In the genomic region with DNA sequence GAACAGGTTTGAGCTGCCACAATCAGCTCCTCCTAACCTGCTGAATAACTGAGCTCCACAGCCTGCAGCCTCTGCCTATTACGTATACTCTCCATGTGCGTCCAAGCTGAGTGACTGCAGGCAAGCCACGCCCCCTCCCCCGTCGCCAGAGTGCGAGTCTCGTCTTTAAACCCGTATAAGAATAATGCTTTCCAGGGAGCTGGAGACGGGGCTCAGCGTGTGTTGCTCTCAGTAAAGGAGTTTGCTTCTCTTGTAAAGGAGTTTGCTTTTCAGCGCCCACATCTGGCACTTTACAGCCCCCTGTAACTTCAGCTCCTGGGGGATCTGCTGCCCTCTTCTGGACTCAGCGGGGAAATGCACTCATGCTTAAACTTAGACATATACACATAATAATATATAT, we compare ENCODE assay signal across 8 mouse cellular contexts. TPM values are rescaled to one million over a fixed set of nuclear protein-coding genes. Genes with fewer than 3 reads are reported as not detected.
A peak's percentile ranks its signal among the peaks of the same experiment; 100 is the strongest.
DNase-seq lines count a peak whose midpoint lies in the region; ATAC-seq and TF ChIP-seq lines count a peak whose summit lies in the region.

No protein-coding gene starts in this region.

- no peak overlapping the region for H3K9ac ChIP-seq in lung, embryonic 16.5 days (ENCODE audit: low read length)
- no peak overlapping the region for H3K9ac ChIP-seq in intestine, postnatal 0 days (ENCODE audit: low read depth, low read length)
- H3K9ac ChIP-seq in midbrain, embryonic 12.5 days (replicated peaks): no peak overlapping the region

- peak overlapping the region; percentile 41 for H3K4me2 ChIP-seq in lung, embryonic 16.5 days (ENCODE audit: low read depth, low read length)
- peak overlapping the region; percentile 47 for H3K4me2 ChIP-seq in intestine, postnatal 0 days (replicated peaks; ENCODE audit: low read depth)
- peak overlapping the region; percentile 27 for H3K4me2 ChIP-seq in midbrain, embryonic 12.5 days (replicated peaks)

- peak; percentile 71 for TF ChIP-seq CTCF in intestine, postnatal 0 days (IDR thresholded peaks at IDR 0.05; ENCODE audit: low read depth)

- no peaks in the 10 kb centered on the region for H3K9me3 ChIP-seq in lung, embryonic 16.5 days (ENCODE audit: control insufficient read depth, low read length)
- no peaks in the 10 kb centered on the region for H3K9me3 ChIP-seq in intestine, postnatal 0 days (ENCODE audit: control insufficient read depth)
- no peaks in the 10 kb centered on the region for H3K9me3 ChIP-seq in midbrain, embryonic 12.5 days

- WGBS in lung, embryonic 16.5 days: 7% methylated on average over 12 of the region's 12 CpGs
- WGBS in intestine, postnatal 0 days: 13% methylated on average over 12 of the region's 12 CpGs
- WGBS in midbrain, embryonic 12.5 days: 3% methylated on average over 12 of the region's 12 CpGs

- H3K4me3 ChIP-seq in lung, embryonic 16.5 days (ENCODE audit: low read length): peak overlapping the region; percentile 27
- H3K4me3 ChIP-seq in intestine, postnatal 0 days (ENCODE audit: low read depth, low read length): peak overlapping the region; percentile 17; the same call in 1 of the 2 replicates
- peak overlapping the region; percentile 14 for H3K4me3 ChIP-seq in midbrain, embryonic 12.5 days

- ATAC-seq in lung, embryonic 16.5 days (ENCODE audit: low read depth): no peak
- ATAC-seq in intestine, postnatal 0 days: peak; percentile 44; the same call in 1 of the 2 replicates
- ATAC-seq in midbrain, embryonic 12.5 days (ENCODE audit: low FRiP score, low read depth): no peak

- intact Hi-C loops in left cerebral cortex, postnatal 10 days (cut with DNase I): no loop called here

- no peak for DNase-seq in lung, postnatal 14 days
- DNase-seq in embryo, embryonic 9.5 days (ENCODE audit: extremely low spot score): peak; percentile 65
- DNase-seq in spleen, postnatal 14 days (ENCODE audit: low spot score in 2 of 2): no peak
- no peak for DNase-seq in left cerebral cortex, postnatal 10 days (ENCODE audit: extremely low spot score in 1 of 2, low spot score in 2 of 2)
- no peak for DNase-seq in spleen, adult 18-20 months

- no peaks in the 10 kb centered on the region for H3K27me3 ChIP-seq in lung, embryonic 16.5 days (ENCODE audit: control insufficient read depth, insufficient read depth, low read depth, low read length)
- H3K27me3 ChIP-seq in intestine, postnatal 0 days (replicated peaks; ENCODE audit: control insufficient read depth, insufficient read depth, low read length): no peaks in the 10 kb centered on the region
- H3K27me3 ChIP-seq in midbrain, embryonic 12.5 days: no peaks in the 10 kb centered on the region

- H3K27ac ChIP-seq in lung, embryonic 16.5 days (ENCODE audit: low read length): no peak overlapping the region
- H3K27ac ChIP-seq in intestine, postnatal 0 days (ENCODE audit: low read depth, low read length): no peak overlapping the region
- H3K27ac ChIP-seq in midbrain, embryonic 12.5 days (replicated peaks): no peak overlapping the region

- no peaks in the 10 kb centered on the region for H3K36me3 ChIP-seq in lung, embryonic 16.5 days (ENCODE audit: control insufficient read depth, insufficient read depth, low read length)
- H3K36me3 ChIP-seq in intestine, postnatal 0 days (ENCODE audit: control insufficient read depth, insufficient read depth): no peaks in the 10 kb centered on the region
- H3K36me3 ChIP-seq in midbrain, embryonic 12.5 days: no peaks in the 10 kb centered on the region

- H3K4me1 ChIP-seq in lung, embryonic 16.5 days (replicated peaks; ENCODE audit: control insufficient read depth, insufficient read depth, low read length): 0 out of 2 replicates have a peak, but pooled peaks cover 2% of the 10 kb centered on the region
- no peaks in the 10 kb centered on the region for H3K4me1 ChIP-seq in intestine, postnatal 0 days (replicated peaks; ENCODE audit: control insufficient read depth, insufficient read depth, low read length)
- no peaks in the 10 kb centered on the region for H3K4me1 ChIP-seq in midbrain, embryonic 12.5 days

RNA-seq across cellular contexts. Expression of a gene that starts 7.2 kb away (rescaled TPM):
- polyA plus RNA-seq in lung, embryonic 16.5 days (2015; fragmentation: Nextera tagmentation; extraction: Ambion mirVana): 2.0 and 2.3 TPM in 2 replicates
- polyA plus RNA-seq in intestine, postnatal 0 days (2015; fragmentation: Nextera tagmentation; extraction: Ambion mirVana): 0.69 and 1.1 TPM in 2 replicates
- 2.5 and 3.1 TPM in 2 replicates for polyA plus RNA-seq in midbrain, embryonic 12.5 days (2016; fragmentation: Nextera tagmentation; extraction: Ambion mirVana)
- total RNA-seq in left cerebral cortex, postnatal 10 days (2021): 1 to 10 TPM; 2.9 to 5.5 TPM

RNA-seq across cellular contexts. Expression of a gene that starts 23.3 kb away (rescaled TPM):
- 33.8 and 38.6 TPM in 2 replicates for polyA plus RNA-seq in lung, embryonic 16.5 days (2015; fragmentation: Nextera tagmentation; extraction: Ambion mirVana)
- polyA plus RNA-seq in intestine, postnatal 0 days (2015; fragmentation: Nextera tagmentation; extraction: Ambion mirVana): 10.0 and 11.4 TPM in 2 replicates
- polyA plus RNA-seq in midbrain, embryonic 12.5 days (2016; fragmentation: Nextera tagmentation; extraction: Ambion mirVana): 40.2 and 41.6 TPM in 2 replicates
- total RNA-seq in left cerebral cortex, postnatal 10 days (2021): 1 to 10 TPM; 5.6 to 6.1 TPM

RNA-seq across cellular contexts. Expression of a gene that starts 25.5 kb away (rescaled TPM):
- 6.3 and 8.0 TPM in 2 replicates for polyA plus RNA-seq in lung, embryonic 16.5 days (2015; fragmentation: Nextera tagmentation; extraction: Ambion mirVana)
- polyA plus RNA-seq in intestine, postnatal 0 days (2015; fragmentation: Nextera tagmentation; extraction: Ambion mirVana): 6.9 and 7.8 TPM in 2 replicates
- polyA plus RNA-seq in midbrain, embryonic 12.5 days (2016; fragmentation: Nextera tagmentation; extraction: Ambion mirVana): 8.9 and 12.7 TPM in 2 replicates
- 1 to 10 TPM; 5.1 to 6.2 TPM for total RNA-seq in left cerebral cortex, postnatal 10 days (2021)
